Mouse (Mus musculus) myocyte (in vitro differentiated cells): ENCODE results near the gene Cabcoco1. TPM values are rescaled to one million over a fixed set of nuclear protein-coding genes. Genes with fewer than 3 reads are reported as not detected.
A peak's percentile ranks its signal among the peaks of the same experiment; 100 is the strongest.

Experiments used
- H3K27me3 ChIP-seq: one replicate; pipeline ENCODE4 v1.6.1; 2011; ENCODE audit not compliant: control insufficient read depth, insufficient read depth, insufficient read length
- H3K36me3 ChIP-seq: one replicate; pipeline ENCODE4 v1.6.1; 2011; ENCODE audit not compliant: control insufficient read depth, insufficient read depth
- H3K4me2 ChIP-seq: one replicate; pipeline ENCODE4 v1.6.1; 2011; ENCODE audit warnings: low read depth, control low read depth
- H3K4me3 ChIP-seq: one replicate; pipeline ENCODE4 v1.5.1; 2011; ENCODE audit warnings: mild to moderate bottlenecking, control low read depth, moderate library complexity
- H3K79me2 ChIP-seq: one replicate; pipeline ENCODE4 v1.6.1; 2011; ENCODE audit not compliant: control insufficient read depth, insufficient read depth
- H3ac ChIP-seq: one replicate; pipeline ENCODE4 v1.6.1; 2011; ENCODE audit not compliant: control insufficient read depth, insufficient read length
- CEBPB ChIP-seq: IDR thresholded peaks from 2 replicates; pipeline ENCODE4 v1.6.1; 2011; ENCODE audit warnings: mild to moderate bottlenecking, moderate library complexity; ENCODE audit not compliant: poor library complexity, insufficient read depth, severe bottlenecking
- E2F4 ChIP-seq: IDR thresholded peaks from one replicate; pipeline ENCODE4 v1.6.1; 2011; ENCODE audit warnings: mild to moderate bottlenecking, control low read depth, moderate library complexity; ENCODE audit not compliant: insufficient read depth
- MAX ChIP-seq: IDR thresholded peaks from one replicate; pipeline ENCODE4 v1.6.1; 2011; ENCODE audit warnings: low read depth, mild to moderate bottlenecking, control low read depth
- MYOD1 ChIP-seq, 3 experiments: IDR thresholded peaks; one replicate each; pipeline ENCODE4 v1.6.1; 2011; ENCODE audit warnings: control low read depth in 2 of 3, low read depth in 2 of 3, mild to moderate bottlenecking in 2 of 3, moderate library complexity in 1 of 3; ENCODE audit not compliant: insufficient read length in 2 of 3, control insufficient read depth in 1 of 3
- MYOG ChIP-seq, 3 experiments: IDR thresholded peaks; one replicate each; pipeline ENCODE4 v1.6.1; 2011; ENCODE audit warnings: control low read depth in 2 of 3, low read depth in 2 of 3, mild to moderate bottlenecking in 2 of 3; ENCODE audit not compliant: insufficient read length in 2 of 3, control insufficient read depth in 1 of 3, insufficient read depth in 1 of 3
- POLR2A ChIP-seq: IDR thresholded peaks from one replicate; pipeline ENCODE4 v1.6.1; 2011; ENCODE audit warnings: low read depth, mild to moderate bottlenecking, control low read depth, moderate library complexity; ENCODE audit not compliant: insufficient read length
- POLR2AphosphoS2 ChIP-seq: IDR thresholded peaks from one replicate; pipeline ENCODE4 v1.6.1; 2011; ENCODE audit warnings: low read depth, control low read depth; ENCODE audit not compliant: insufficient read length
- REST ChIP-seq: IDR thresholded peaks from one replicate; pipeline ENCODE4 v1.6.1; 2011; ENCODE audit warnings: mild to moderate bottlenecking, control low read depth, moderate library complexity; ENCODE audit not compliant: insufficient read depth, insufficient read length
- SRF ChIP-seq: IDR thresholded peaks from one replicate; pipeline ENCODE4 v1.6.1; 2011; ENCODE audit warnings: low read depth; ENCODE audit not compliant: control insufficient read depth, insufficient read length
- TCF12 ChIP-seq: IDR thresholded peaks from one replicate; pipeline ENCODE4 v1.6.1; 2011; ENCODE audit warnings: mild to moderate bottlenecking, control low read depth; ENCODE audit not compliant: poor library complexity, insufficient read depth, severe bottlenecking
- TCF3 ChIP-seq: IDR thresholded peaks from one replicate; pipeline ENCODE4 v1.6.1; 2011; ENCODE audit warnings: low read depth, control low read depth; ENCODE audit not compliant: insufficient read length
- USF1 ChIP-seq: IDR thresholded peaks from one replicate; pipeline ENCODE4 v1.6.1; 2011; ENCODE audit warnings: low read depth, mild to moderate bottlenecking, control low read depth, moderate library complexity
- polyA plus RNA-seq: library from polyadenylated mRNA; unstranded; fragments of >200 nt; fragmentation: generic; extraction: Trizol; gene quantifications from one replicate; pipeline ENCODE4 v1.2.1, GENCODE M21; 2012; ENCODE audit warnings: missing spikeins

Cabcoco1 gene
- polyA plus RNA-seq, 1 experiment: not detected

DNA sequence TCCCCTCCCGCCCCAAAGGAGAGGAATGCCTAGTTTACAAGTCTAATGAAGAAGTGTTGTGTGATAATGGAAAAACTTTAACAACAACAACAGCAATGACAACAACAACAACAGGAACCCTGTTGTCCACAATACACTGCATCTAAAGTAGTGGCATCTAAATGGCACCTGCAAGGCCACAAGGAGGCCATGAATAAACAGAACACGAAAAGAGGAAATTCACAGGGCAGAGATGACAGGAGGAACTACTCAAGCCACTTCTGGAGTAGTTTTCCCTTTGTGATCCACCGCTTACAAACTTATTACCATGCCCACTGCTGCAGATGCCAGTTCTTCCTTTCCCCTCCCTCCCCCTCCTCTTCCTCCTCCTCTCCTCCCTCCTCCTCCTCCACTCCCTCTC is 99.0 kb downstream of the Cabcoco1 start:
- Histone ChIP-seq H3K4me3 (no peak overlapping the region), H3ac (no peak overlapping the region), H3K36me3 (no peaks in the 10 kb centered on the region), H3K4me2 (no peak overlapping the region), H3K79me2 (no peaks in the 10 kb centered on the region), H3K27me3 (no peaks in the 10 kb centered on the region)
- no peak for TF ChIP-seq CEBPB
- TF ChIP-seq SRF: no peak
- no peak for TF ChIP-seq MYOG (IDR thresholded peaks at IDR 0.05; ENCODE audit: control insufficient read depth in 1 of 3, insufficient read depth in 1 of 3, insufficient read length in 2 of 3, low read depth in 2 of 3)
- TF ChIP-seq POLR2AphosphoS2: no peak
- TF ChIP-seq TCF12: no peak
- TF ChIP-seq USF1: no peak
- no peak for TF ChIP-seq MYOD1 (IDR thresholded peaks at IDR 0.05; ENCODE audit: control insufficient read depth in 1 of 3, insufficient read length in 2 of 3, low read depth in 2 of 3)
- no peak for TF ChIP-seq E2F4
- TF ChIP-seq MAX: no peak
- no peak for TF ChIP-seq REST
- TF ChIP-seq TCF3: no peak
- TF ChIP-seq POLR2A: no peak

DNA sequence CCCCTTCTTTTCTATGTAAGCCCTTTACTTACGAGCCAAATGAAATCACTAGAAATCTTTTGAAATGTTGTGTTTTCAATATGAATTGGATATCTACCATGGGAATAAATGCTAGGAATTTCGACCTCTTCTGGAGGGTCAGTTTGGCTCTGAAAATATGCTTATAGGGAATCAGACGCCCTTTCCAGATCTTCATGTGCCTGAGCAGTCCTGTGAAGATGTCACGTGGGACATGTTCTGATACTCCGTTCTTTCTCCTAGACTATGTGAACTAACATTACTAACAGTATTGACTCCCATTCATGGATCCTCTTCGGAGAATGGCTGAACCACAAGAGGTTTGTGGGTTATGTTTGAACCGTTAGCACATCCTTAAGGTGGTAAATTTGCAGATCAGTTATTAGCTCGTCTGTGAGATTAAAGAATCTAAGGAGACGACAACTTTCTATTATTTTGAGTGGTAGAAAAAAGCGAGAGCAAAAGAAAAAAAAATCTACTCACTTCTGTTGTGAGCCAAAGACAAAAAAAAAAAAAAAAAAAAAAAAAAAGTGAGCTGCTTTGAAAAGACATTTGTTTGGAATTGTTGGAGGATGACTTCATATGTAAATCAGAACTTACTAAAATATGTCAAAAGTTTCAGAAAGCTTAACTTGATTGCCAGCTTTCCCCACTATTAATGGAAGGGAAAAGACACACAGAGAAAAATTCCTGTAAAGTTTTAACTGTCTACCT is 99.6 kb downstream of the Cabcoco1 start:
- TF ChIP-seq TCF3 (no peak), E2F4 (no peak), SRF (no peak), TCF12 (no peak), CEBPB (no peak), POLR2A (no peak), REST (no peak), USF1 (no peak), MYOG (IDR thresholded peaks at IDR 0.05; ENCODE audit: control insufficient read depth in 1 of 3, insufficient read depth in 1 of 3, insufficient read length in 2 of 3, low read depth in 2 of 3) (no peak), POLR2AphosphoS2 (no peak), MAX (no peak), MYOD1 (IDR thresholded peaks at IDR 0.05; ENCODE audit: control insufficient read depth in 1 of 3, insufficient read length in 2 of 3, low read depth in 2 of 3) (no peak)
- Histone ChIP-seq H3K36me3 (no peaks in the 10 kb centered on the region), H3K79me2 (no peaks in the 10 kb centered on the region), H3ac (no peak overlapping the region), H3K4me3 (no peak overlapping the region), H3K27me3 (no peaks in the 10 kb centered on the region), H3K4me2 (no peak overlapping the region)

DNA sequence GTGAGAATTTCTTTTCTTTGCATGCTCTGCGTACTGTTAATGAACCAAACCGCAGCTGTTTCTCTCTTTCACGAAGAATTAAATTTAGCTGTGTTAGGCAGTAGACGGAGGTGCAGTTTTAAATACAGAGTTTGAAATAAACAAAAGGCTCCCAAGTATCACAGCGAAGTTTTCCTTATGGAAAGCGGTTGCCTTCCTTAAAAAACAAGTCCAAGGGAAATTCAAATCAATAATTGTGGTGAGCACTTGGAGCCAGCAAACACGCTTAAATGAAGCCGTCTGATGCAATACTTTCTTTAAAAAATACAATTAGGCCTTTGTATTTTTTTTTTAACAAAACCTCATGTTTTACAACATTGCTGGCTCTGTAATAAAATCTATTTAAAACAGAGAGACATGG is 101.2 kb downstream of the Cabcoco1 start:
- no peaks in the 10 kb centered on the region for H3K27me3 ChIP-seq
- peak overlapping the region; percentile 27 for H3K4me2 ChIP-seq
- TF ChIP-seq CEBPB (peak; percentile 74; the same call in 1 of the 2 replicates), SRF (no peak), POLR2A (no peak)
- H3K4me3 ChIP-seq: no peak overlapping the region
- no peaks in the 10 kb centered on the region for H3K36me3 ChIP-seq
- no peak overlapping the region for H3ac ChIP-seq
- H3K79me2 ChIP-seq: no peaks in the 10 kb centered on the region

DNA sequence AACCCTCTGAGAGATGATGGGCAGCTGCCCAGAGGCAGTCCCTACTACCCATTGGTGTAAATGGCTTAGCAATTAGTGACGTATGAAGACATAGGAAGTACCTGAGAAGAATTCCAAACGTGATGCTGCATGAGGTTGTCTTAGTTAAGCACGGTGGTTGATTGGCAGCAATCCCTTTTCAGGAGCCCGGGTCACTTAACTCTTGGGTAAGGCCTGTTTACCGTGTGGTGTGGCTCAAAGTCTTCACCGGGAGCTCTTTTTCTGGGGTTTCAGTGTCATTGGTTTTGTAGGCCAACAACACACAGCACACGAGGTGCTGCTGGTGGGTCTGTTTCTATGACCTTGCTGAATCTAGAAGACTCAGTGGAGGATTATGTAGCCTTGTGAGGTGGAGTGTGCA is 105.9 kb downstream of the Cabcoco1 start:
- H3K4me3 ChIP-seq: no peak overlapping the region

More for the DNA sequence above, 105.9 kb downstream of the Cabcoco1 start:
- Histone ChIP-seq H3ac (no peak overlapping the region), H3K36me3 (no peaks in the 10 kb centered on the region), H3K79me2 (no peaks in the 10 kb centered on the region), H3K27me3 (no peaks in the 10 kb centered on the region), H3K4me2 (no peak overlapping the region)
- TF ChIP-seq TCF12 (no peak), MYOG (IDR thresholded peaks at IDR 0.05; ENCODE audit: control insufficient read depth in 1 of 3, insufficient read depth in 1 of 3, insufficient read length in 2 of 3, low read depth in 2 of 3) (no peak), MAX (no peak), CEBPB (no peak), USF1 (no peak), E2F4 (no peak), SRF (no peak), TCF3 (no peak), POLR2A (no peak), REST (no peak), POLR2AphosphoS2 (no peak), MYOD1 (IDR thresholded peaks at IDR 0.05; ENCODE audit: control insufficient read depth in 1 of 3, insufficient read length in 2 of 3, low read depth in 2 of 3) (no peak)
